Mouse (Mus musculus): ENCODE results near the gene Mink1. TPM values are rescaled to one million over a fixed set of nuclear protein-coding genes. Genes with fewer than 3 reads are reported as not detected.

Mink1 gene
- total and polyA plus RNA-seq, 3 experiments, result 33.8 to 230 (median 57.3) TPM

DNA sequence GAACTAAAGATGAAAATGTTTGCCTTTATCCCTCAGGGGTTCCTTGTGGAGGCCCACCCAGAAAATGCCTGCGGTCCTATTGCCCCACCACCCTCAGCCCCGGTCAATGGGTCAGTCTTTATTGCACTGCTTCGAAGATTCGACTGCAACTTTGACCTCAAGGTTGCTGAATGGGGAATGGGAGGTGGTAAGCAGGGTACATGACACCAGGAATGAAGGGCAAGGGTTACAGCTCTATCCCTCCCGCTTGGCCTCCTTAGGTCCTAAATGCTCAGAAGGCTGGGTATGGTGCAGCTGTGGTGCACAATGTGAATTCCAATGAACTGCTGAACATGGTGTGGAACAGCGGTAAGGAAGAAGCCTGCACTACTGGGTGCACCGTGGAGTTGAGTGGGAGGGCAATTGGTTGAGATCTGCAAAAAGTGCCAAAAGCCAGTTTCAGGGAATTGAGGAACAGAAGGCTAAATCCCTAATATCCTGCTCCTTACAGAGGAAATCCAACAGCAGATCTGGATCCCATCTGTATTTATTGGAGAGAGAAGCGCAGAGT, 86.6 kb downstream of the Mink1 start:
- H3K9me3 ChIP-seq (replicated peaks; ENCODE audit: insufficient read depth, low read length), result no peaks in the 10 kb centered on the region
- peak overlapping the region; percentile 92 for H3K9ac ChIP-seq (ENCODE audit: control insufficient read depth, low read depth, low read length, poor library complexity, severe bottlenecking)
- DNase-seq (ENCODE audit: low read depth, low spot score), result peak; percentile 38
- H3K4me1 ChIP-seq (ENCODE audit: control insufficient read depth in 1 of 2, insufficient read depth in 2 of 2, low read length in 2 of 2), result peaks cover 12 to 52% of the 10 kb centered on the region in 2 experiments
- H3K27ac ChIP-seq (ENCODE audit: control insufficient read depth, low read depth, low read length), result peak overlapping the region; percentile 95
- H3K4me3 ChIP-seq (ENCODE audit: control insufficient read depth in 1 of 2, insufficient read depth in 1 of 2, low read depth in 2 of 2, low read length in 2 of 2), result peak overlapping the region; percentile 12 to 15; a peak in 3 of 4 replicates
- peaks cover 17 to 54% of the 10 kb centered on the region in 2 experiments for H3K36me3 ChIP-seq (ENCODE audit: control insufficient read depth in 1 of 2, insufficient read depth in 2 of 2, low read length in 2 of 2)
- H3K27me3 ChIP-seq (ENCODE audit: control insufficient read depth in 1 of 2, insufficient read depth in 2 of 2, low read length in 2 of 2), result no peaks in the 10 kb centered on the region
- peaks cover 80% of the 10 kb centered on the region for H3K79me2 ChIP-seq (ENCODE audit: control insufficient read depth, insufficient read depth, low read length, poor library complexity)
- TF ChIP-seq ZKSCAN1 (IDR thresholded peaks at IDR 0.05; ENCODE audit: low read depth, low read length) (no peak), CHD1 (IDR thresholded peaks at IDR 0.05; ENCODE audit: low read depth, low read length) (no peak), CTCF (IDR thresholded peaks at IDR 0.05 in 2 of 3, conservative IDR thresholded peaks at IDR 0.05 in 1 of 3; ENCODE audit: control insufficient read depth in 1 of 3, insufficient read depth in 1 of 3, low read depth in 2 of 3, low read length in 3 of 3, poor library complexity in 1 of 3, severe bottlenecking in 1 of 3) (no peak), MAFK (IDR thresholded peaks at IDR 0.05; ENCODE audit: borderline replicate concordance, low read depth, low read length) (no peak), NELFE (IDR thresholded peaks at IDR 0.05; ENCODE audit: low read depth, low read length) (no peak), POLR2AphosphoS5 (IDR thresholded peaks at IDR 0.05; ENCODE audit: borderline replicate concordance, low read depth, low read length) (0 out of 2 replicates have a peak, but pooled peaks have one; percentile 33), POLR2AphosphoS2 (IDR thresholded peaks at IDR 0.05; ENCODE audit: low read length) (no peak; the same call in 1 of the 2 replicates)

DNA sequence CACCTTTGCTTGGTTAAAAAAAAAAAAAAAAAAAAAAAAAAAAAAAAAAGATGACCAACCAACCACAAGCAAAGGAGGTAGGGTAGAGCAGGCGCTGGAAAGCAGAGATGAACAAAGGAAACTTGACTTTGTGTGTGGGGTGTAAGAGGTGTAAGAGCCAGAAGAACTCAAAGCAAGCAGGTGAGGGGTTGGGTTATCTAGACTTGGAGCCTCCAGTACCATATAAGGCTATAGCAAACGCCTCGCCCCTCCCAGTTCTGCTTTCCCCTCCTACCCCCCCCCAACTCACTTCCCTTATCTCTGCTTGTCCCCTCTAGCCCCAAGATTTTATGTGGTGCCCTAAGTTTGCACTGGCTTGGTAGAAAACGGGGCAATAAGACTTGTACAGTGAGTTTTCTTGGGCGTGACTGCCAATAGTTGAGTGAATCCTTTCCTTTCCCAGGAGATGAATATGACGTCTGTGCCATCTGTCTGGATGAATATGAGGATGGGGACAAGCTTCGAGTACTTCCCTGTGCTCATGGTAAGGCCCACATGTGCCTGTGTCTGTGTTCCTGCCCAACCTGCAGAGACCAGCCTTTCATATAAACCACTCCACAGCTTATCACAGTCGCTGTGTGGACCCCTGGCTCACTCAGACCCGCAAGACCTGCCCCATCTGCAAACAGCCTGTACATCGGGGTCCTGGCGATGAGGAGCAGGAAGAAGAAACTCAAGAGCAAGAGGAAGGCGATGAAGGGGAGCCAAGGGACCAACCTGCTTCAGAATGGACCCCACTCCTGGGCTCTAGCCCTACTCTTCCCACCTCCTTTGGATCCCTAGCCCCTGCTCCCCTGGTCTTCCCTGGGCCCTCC, 87.9 kb downstream of the Mink1 start:
- H3K36me3 ChIP-seq (ENCODE audit: control insufficient read depth in 1 of 2, insufficient read depth in 2 of 2, low read length in 2 of 2), result peaks cover 17 to 52% of the 10 kb centered on the region in 2 experiments
- H3K4me1 ChIP-seq (ENCODE audit: control insufficient read depth in 1 of 2, insufficient read depth in 2 of 2, low read length in 2 of 2), result peaks cover 12 to 49% of the 10 kb centered on the region in 2 experiments
- no peak for TF ChIP-seq MYB (IDR thresholded peaks at IDR 0.05; ENCODE audit: low read depth, low read length)
- peak; percentile 83 for TF ChIP-seq GATA1 (IDR thresholded peaks at IDR 0.05; ENCODE audit: low read depth, low read length)
- TF ChIP-seq ETS1 (IDR thresholded peaks at IDR 0.05; ENCODE audit: low read depth, low read length), result peak; percentile 70
- TF ChIP-seq GABPA (IDR thresholded peaks at IDR 0.05; ENCODE audit: low read depth, low read length), result no peak
- 0 out of 2 replicates have a peak, but pooled peaks have one; percentile 30 for TF ChIP-seq TCF12 (IDR thresholded peaks at IDR 0.05; ENCODE audit: low read depth, low read length)
- no peak for TF ChIP-seq MAX (IDR thresholded peaks at IDR 0.05; ENCODE audit: low read length)
- no peak for TF ChIP-seq ZKSCAN1 (IDR thresholded peaks at IDR 0.05; ENCODE audit: low read depth, low read length)
- 0 out of 2 replicates have a peak, but pooled peaks have one; percentile 41 for TF ChIP-seq ELF1 (IDR thresholded peaks at IDR 0.05; ENCODE audit: low read depth, low read length)
- no peak for TF ChIP-seq E2F4 (IDR thresholded peaks at IDR 0.05; ENCODE audit: borderline replicate concordance, low read depth, low read length)
- TF ChIP-seq MEF2A (IDR thresholded peaks at IDR 0.05; ENCODE audit: extremely low read depth, insufficient replicate concordance, low read depth, low read length, poor library complexity, severe bottlenecking), result no peak
- TF ChIP-seq POLR2AphosphoS5 (IDR thresholded peaks at IDR 0.05; ENCODE audit: borderline replicate concordance, low read depth, low read length), result no peak
- peak; percentile 62; the same call in 1 of the 2 replicates for TF ChIP-seq RCOR1 (IDR thresholded peaks at IDR 0.05; ENCODE audit: low read depth, low read length)
- no peak for TF ChIP-seq TAL1 (IDR thresholded peaks at IDR 0.05; ENCODE audit: low read length)
- TF ChIP-seq BHLHE40 (IDR thresholded peaks at IDR 0.05; ENCODE audit: borderline replicate concordance, low read depth, low read length), result no peak
- TF ChIP-seq CHD2 (IDR thresholded peaks at IDR 0.05; ENCODE audit: low read length), result no peak
- TF ChIP-seq USF1 (IDR thresholded peaks at IDR 0.05; ENCODE audit: low read depth, low read length), result no peak
- TF ChIP-seq MAZ (IDR thresholded peaks at IDR 0.05; ENCODE audit: low read depth, low read length), result peak; percentile 98
- TF ChIP-seq SIN3A (IDR thresholded peaks at IDR 0.05; ENCODE audit: low read length), result peak; percentile 78
- TF ChIP-seq EP300 (IDR thresholded peaks at IDR 0.05; ENCODE audit: low read depth in 1 of 2, low read length in 2 of 2), result peak in 1 of 2 experiments; percentile 49; a peak in 2 of 4 replicates
- peak; percentile 16; the same call in 1 of the 2 replicates for TF ChIP-seq SMC3 (IDR thresholded peaks at IDR 0.05; ENCODE audit: low read depth, low read length)
- TF ChIP-seq ZC3H11A (IDR thresholded peaks at IDR 0.05; ENCODE audit: low read depth, low read length), result no peak
- TF ChIP-seq TBP (IDR thresholded peaks at IDR 0.05; ENCODE audit: low read depth, low read length), result no peak
- TF ChIP-seq CHD1 (IDR thresholded peaks at IDR 0.05; ENCODE audit: low read depth, low read length), result no peak
- no peak for TF ChIP-seq USF2 (IDR thresholded peaks at IDR 0.05; ENCODE audit: borderline replicate concordance in 1 of 2, insufficient read depth in 1 of 2, low read depth in 1 of 2, low read length in 2 of 2)

More for the DNA sequence above, 87.9 kb downstream of the Mink1 start:
- H3K9ac ChIP-seq (ENCODE audit: control insufficient read depth, low read depth, low read length, poor library complexity, severe bottlenecking), result peak overlapping the region; percentile 99
- H3K9me3 ChIP-seq (replicated peaks; ENCODE audit: insufficient read depth, low read length), result no peaks in the 10 kb centered on the region
- H3K27ac ChIP-seq (ENCODE audit: control insufficient read depth, low read depth, low read length), result peak overlapping the region; percentile 95
- H3K27me3 ChIP-seq (ENCODE audit: control insufficient read depth in 1 of 2, insufficient read depth in 2 of 2, low read length in 2 of 2), result no peaks in the 10 kb centered on the region
- peak; percentile 95 for DNase-seq (ENCODE audit: low read depth, low spot score)
- peaks cover 79% of the 10 kb centered on the region for H3K79me2 ChIP-seq (ENCODE audit: control insufficient read depth, insufficient read depth, low read length, poor library complexity)
- peak overlapping the region in 1 of 2 experiments; percentile 1; a peak in 1 of 4 replicates for H3K4me3 ChIP-seq (ENCODE audit: control insufficient read depth in 1 of 2, insufficient read depth in 1 of 2, low read depth in 2 of 2, low read length in 2 of 2)

All from MEL (cell line).